ENCODE assay signal across 12 mouse cellular contexts in genomic region chr7:57700370-57700769, GRCm38 (mm10).
DNase-seq lines count a peak whose midpoint lies in the region; ATAC-seq and TF ChIP-seq lines count a peak whose summit lies in the region.
"Had no signal": no experiment of that assay in that cellular context is flagged by ENCODE, and none has a peak within 500 bp of the region (broad histone marks: within the 10 kb centered on the region; RNA-seq: fewer than 3 reads in every experiment).

No protein-coding gene starts in this region.

- peak; percentile 17 for DNase-seq in forebrain, embryonic 14.5 days (ENCODE audit: low spot score)
- DNase-seq in lung, postnatal 36 days = peak; percentile 33
- no peak for DNase-seq in lung, postnatal 0 days (ENCODE audit: low spot score)
- DNase-seq in heart, postnatal 14 days = peak; percentile 4 to 13
- no peak for DNase-seq in B cell, adult 2 months
- no peak for DNase-seq in testis, postnatal 10 days (ENCODE audit: low spot score)
- DNase-seq: cerebellum, adult 11 months; kidney, postnatal 4 days had no signal

- WGBS in forebrain, embryonic 14.5 days = 72% methylated on average over 7 of the region's 7 CpGs
- 64% methylated on average over 7 of the region's 7 CpGs for WGBS in forebrain, embryonic 12.5 days
- 77% methylated on average over 7 of the region's 7 CpGs for WGBS in lung, postnatal 0 days

- H3K9me3 ChIP-seq in forebrain, embryonic 14.5 days (replicated peaks; ENCODE audit: control insufficient read depth, low read length) = no peaks in the 10 kb centered on the region
- no peaks in the 10 kb centered on the region for H3K9me3 ChIP-seq in forebrain, embryonic 12.5 days
- H3K9me3 ChIP-seq in lung, postnatal 0 days (ENCODE audit: low read length) = no peaks in the 10 kb centered on the region
- H3K9me3 ChIP-seq: midbrain, embryonic 12.5 days had no signal

- no peak overlapping the region; the same call in 1 of the 2 replicates for H3K27ac ChIP-seq in forebrain, embryonic 14.5 days (ENCODE audit: low read depth, low read length)
- no peak overlapping the region for H3K27ac ChIP-seq in forebrain, embryonic 12.5 days
- H3K27ac ChIP-seq in lung, postnatal 0 days (ENCODE audit: low read length) = no peak overlapping the region
- peak overlapping the region; percentile 90 for H3K27ac ChIP-seq in embryonic fibroblast, embryonic 13.5 days (ENCODE audit: insufficient read depth, low read length)
- H3K27ac ChIP-seq: midbrain, embryonic 12.5 days had no signal

- H3K4me3 ChIP-seq in forebrain, embryonic 14.5 days (ENCODE audit: low read depth, low read length) = no peak overlapping the region
- H3K4me3 ChIP-seq in forebrain, embryonic 12.5 days (replicated peaks) = no peak overlapping the region
- no peak overlapping the region for H3K4me3 ChIP-seq in lung, postnatal 0 days (ENCODE audit: low read depth, low read length)
- H3K4me3 ChIP-seq in embryonic fibroblast, embryonic 13.5 days (ENCODE audit: insufficient read depth, low read length) = no peak overlapping the region
- H3K4me3 ChIP-seq: erythroblast, embryonic 14.5 days; midbrain, embryonic 12.5 days had no signal

- no peaks in the 10 kb centered on the region; the same call in 1 of the 2 replicates for H3K4me1 ChIP-seq in forebrain, embryonic 14.5 days (ENCODE audit: control insufficient read depth, insufficient read depth, low read length)
- no peaks in the 10 kb centered on the region for H3K4me1 ChIP-seq in forebrain, embryonic 12.5 days
- H3K4me1 ChIP-seq in lung, postnatal 0 days (ENCODE audit: insufficient read depth, low read depth, low read length) = no peaks in the 10 kb centered on the region
- H3K4me1 ChIP-seq in embryonic fibroblast, embryonic 13.5 days (ENCODE audit: control insufficient read depth, insufficient read depth, low read length) = peaks cover 5% of the 10 kb centered on the region; the same call in 1 of the 2 replicates
- H3K4me1 ChIP-seq: midbrain, embryonic 12.5 days had no signal

- H3K36me3 ChIP-seq in forebrain, embryonic 14.5 days (ENCODE audit: control insufficient read depth, insufficient read depth, low read length) = no peaks in the 10 kb centered on the region
- H3K36me3 ChIP-seq in forebrain, embryonic 12.5 days (replicated peaks) = no peaks in the 10 kb centered on the region
- no peaks in the 10 kb centered on the region for H3K36me3 ChIP-seq in lung, postnatal 0 days (ENCODE audit: insufficient read depth, low read length)
- H3K36me3 ChIP-seq: midbrain, embryonic 12.5 days had no signal

- intact Hi-C loops in heart, postnatal 14 days (cut with DNase I) = no loop called here

- no peak for TF ChIP-seq POLR2A in embryonic fibroblast, embryonic 13.5 days (IDR thresholded peaks at IDR 0.05; ENCODE audit: low read depth, low read length)

- no peak for TF ChIP-seq CTCF in lung, postnatal 0 days (IDR thresholded peaks at IDR 0.05)
- no peak for TF ChIP-seq CTCF in embryonic fibroblast, embryonic 13.5 days (IDR thresholded peaks at IDR 0.05; ENCODE audit: borderline replicate concordance, insufficient read depth, low read length)

- ATAC-seq in forebrain, embryonic 14.5 days = peak; percentile 42; the same call in 1 of the 2 replicates
- no peak for ATAC-seq in forebrain, embryonic 12.5 days (ENCODE audit: low FRiP score)
- no peak for ATAC-seq in lung, postnatal 0 days

- H3K9ac ChIP-seq in forebrain, embryonic 14.5 days (ENCODE audit: low read length) = no peak overlapping the region
- H3K9ac ChIP-seq in forebrain, embryonic 12.5 days = no peak overlapping the region
- no peak overlapping the region for H3K9ac ChIP-seq in lung, postnatal 0 days (replicated peaks; ENCODE audit: low read depth)
- H3K9ac ChIP-seq: midbrain, embryonic 12.5 days had no signal

- H3K27me3 ChIP-seq in forebrain, embryonic 14.5 days (replicated peaks; ENCODE audit: control insufficient read depth, insufficient read depth, low read length) = no peaks in the 10 kb centered on the region
- no peaks in the 10 kb centered on the region for H3K27me3 ChIP-seq in forebrain, embryonic 12.5 days
- no peaks in the 10 kb centered on the region for H3K27me3 ChIP-seq in lung, postnatal 0 days (replicated peaks; ENCODE audit: insufficient read depth, low read length)
- H3K27me3 ChIP-seq: midbrain, embryonic 12.5 days had no signal

- H3K4me2 ChIP-seq in forebrain, embryonic 14.5 days (ENCODE audit: low read length) = no peak overlapping the region
- H3K4me2 ChIP-seq in forebrain, embryonic 12.5 days = no peak overlapping the region
- no peak overlapping the region for H3K4me2 ChIP-seq in lung, postnatal 0 days (replicated peaks; ENCODE audit: low read depth, low read length)
- H3K4me2 ChIP-seq: midbrain, embryonic 12.5 days had no signal

- no peak for TF ChIP-seq EP300 in lung, postnatal 0 days (IDR thresholded peaks at IDR 0.05)

Comparison
In these comparisons a context has a peak if more than half of its experiments do, and no peak if none do; other contexts are left out.
1. DNase-seq: peak in forebrain, embryonic 14.5 days (single experiment), lung, postnatal 36 days (single experiment) and heart, postnatal 14 days (2 of 2); none in lung, postnatal 0 days (single experiment), B cell, adult 2 months (0 of 2) and testis, postnatal 10 days (single experiment).